Mouse (Mus musculus): ENCODE results near the gene Fndc11. TPM values are rescaled to one million over a fixed set of nuclear protein-coding genes. Genes with fewer than 3 reads are reported as not detected.

Fndc11 gene
- polyA plus RNA-seq (2014; fragmentation: Illumina TruSeq; extraction: RNeasy Lipid Tissue Mini Kit (QIAGEN cat#74804); ENCODE audit: insufficient read depth, low read depth, low replicate concordance), result 0.86 TPM

DNA sequence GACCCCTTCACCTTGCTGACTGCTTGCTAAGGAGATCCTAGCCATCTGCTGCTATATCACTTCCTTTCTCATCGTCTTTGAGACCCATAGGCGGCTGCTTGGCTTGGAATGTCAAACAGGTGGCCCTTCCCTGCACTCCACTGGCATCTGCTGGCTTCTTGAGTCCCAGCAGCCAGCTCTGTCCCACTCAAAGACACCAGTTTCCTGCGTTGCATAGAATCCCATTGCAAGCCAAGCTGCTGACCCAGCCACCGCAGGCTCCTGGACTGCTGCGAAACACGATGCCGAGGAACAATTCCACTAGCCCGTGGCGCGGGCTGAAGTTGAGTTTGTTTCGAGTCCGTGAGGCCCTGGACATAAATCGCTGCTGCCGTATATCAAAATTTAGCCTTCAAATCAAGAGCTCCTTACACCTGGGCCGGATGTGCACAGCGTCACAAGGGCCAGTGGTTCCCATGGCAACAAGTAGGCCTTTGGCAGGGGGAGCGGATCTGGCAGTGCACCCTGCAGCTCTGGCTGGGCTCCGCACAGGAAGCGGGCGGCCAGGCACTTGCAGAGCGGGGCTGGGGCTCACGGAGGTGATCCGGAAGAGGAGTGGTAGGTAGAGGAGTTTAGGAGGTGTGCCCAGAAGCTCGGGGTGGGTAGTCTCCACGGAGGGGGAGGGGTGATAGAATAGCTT lies at the start of gene Fndc11:
Gene Fndc11 (plus strand): TSS at position 476 of the 679 bp plus-strand sequence.

GRCm38 (mm10) chr2:181187121-181188000 lies 32.5 kb upstream of the Fndc11 start, which contains the start of gene Ppdpf:
TSS of gene Ppdpf (plus strand) at chr2:181187247.

DNA sequence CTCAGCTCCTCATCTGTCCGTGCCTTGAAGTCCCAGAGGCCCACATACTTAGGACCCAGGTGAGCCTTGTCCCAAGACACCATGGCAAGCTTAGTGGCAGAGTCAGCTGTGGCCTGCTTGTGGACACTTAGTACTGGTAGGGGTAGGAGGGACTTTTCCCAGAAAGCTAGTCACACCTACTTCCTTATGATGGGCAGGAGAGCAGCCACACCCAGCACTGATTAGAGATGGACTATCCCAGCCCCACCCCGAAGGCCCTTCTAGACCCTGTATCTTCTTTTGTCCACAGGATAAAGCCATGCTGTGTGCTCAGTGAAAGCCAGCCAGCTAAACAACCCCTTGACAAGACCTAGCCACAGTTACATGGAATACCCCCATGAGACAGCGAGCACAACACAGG lies 17.4 kb upstream of the Fndc11 start, which contains the start of gene Ptk6:
Gene Ptk6 (minus strand): TSS at position 368 of the 400 bp plus-strand sequence.

DNA sequence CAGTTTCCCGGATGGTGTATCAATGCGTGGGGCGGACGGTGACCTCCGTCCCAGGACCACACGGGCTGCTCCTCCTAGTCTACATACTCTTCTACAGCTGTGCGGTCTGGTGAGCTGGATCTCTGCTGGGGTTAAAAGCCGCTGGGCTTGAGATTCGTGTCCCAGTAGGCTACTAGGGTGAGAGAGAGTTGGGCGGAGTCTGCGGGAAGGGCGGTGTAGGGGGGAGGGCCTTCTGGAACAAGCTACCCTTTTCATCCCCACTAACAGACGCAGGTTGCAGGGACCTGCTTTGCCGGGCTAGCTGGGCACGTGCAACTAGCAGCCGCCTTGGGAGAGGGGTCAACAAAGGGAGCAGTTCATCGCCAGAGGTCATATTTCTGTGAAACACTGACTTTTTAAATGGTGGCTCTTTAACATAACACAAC lies 6.8 kb upstream of the Fndc11 start, which contains the start of gene Srms:
Gene Srms (minus strand): TSS at position 165 of the 425 bp plus-strand sequence.

GRCm38 (mm10) chr2:181241602-181242313 lies 21.9 kb downstream of the Fndc11 start, which contains the start of gene Helz2:
TSS of gene Helz2 (minus strand) at chr2:181242027.

Other genes with a start within 250 kb of the Fndc11 start
- 1.0 TPM for gene Col20a1, start 233.5 kb upstream of the Fndc11 start, polyA plus RNA-seq (2014; fragmentation: Illumina TruSeq; extraction: RNeasy Lipid Tissue Mini Kit (QIAGEN cat#74804); ENCODE audit: insufficient read depth, low read depth, low replicate concordance)
- not detected for gene Chrna4, start 176.5 kb upstream of the Fndc11 start, polyA plus RNA-seq (2014; fragmentation: Illumina TruSeq; extraction: RNeasy Lipid Tissue Mini Kit (QIAGEN cat#74804); ENCODE audit: insufficient read depth, low read depth, low replicate concordance)
- gene Kcnq2, start 84.7 kb upstream of the Fndc11 start, polyA plus RNA-seq (2014; fragmentation: Illumina TruSeq; extraction: RNeasy Lipid Tissue Mini Kit (QIAGEN cat#74804); ENCODE audit: insufficient read depth, low read depth, low replicate concordance), result not detected
- 7.4 TPM for gene Eef1a2, start 63.0 kb upstream of the Fndc11 start, polyA plus RNA-seq (2014; fragmentation: Illumina TruSeq; extraction: RNeasy Lipid Tissue Mini Kit (QIAGEN cat#74804); ENCODE audit: insufficient read depth, low read depth, low replicate concordance)
- 150 TPM for gene Ppdpf, start 32.8 kb upstream of the Fndc11 start, polyA plus RNA-seq (2014; fragmentation: Illumina TruSeq; extraction: RNeasy Lipid Tissue Mini Kit (QIAGEN cat#74804); ENCODE audit: insufficient read depth, low read depth, low replicate concordance)
- 0.21 TPM for gene Ptk6, start 17.2 kb upstream of the Fndc11 start, polyA plus RNA-seq (2014; fragmentation: Illumina TruSeq; extraction: RNeasy Lipid Tissue Mini Kit (QIAGEN cat#74804); ENCODE audit: insufficient read depth, low read depth, low replicate concordance)
- 2.4 TPM for gene Srms, start 6.8 kb upstream of the Fndc11 start, polyA plus RNA-seq (2014; fragmentation: Illumina TruSeq; extraction: RNeasy Lipid Tissue Mini Kit (QIAGEN cat#74804); ENCODE audit: insufficient read depth, low read depth, low replicate concordance)
- gene Helz2, start 22.0 kb downstream of the Fndc11 start, polyA plus RNA-seq (2014; fragmentation: Illumina TruSeq; extraction: RNeasy Lipid Tissue Mini Kit (QIAGEN cat#74804); ENCODE audit: insufficient read depth, low read depth, low replicate concordance), result 9.0 TPM
- gene Gmeb2, start 68.0 kb downstream of the Fndc11 start, polyA plus RNA-seq (2014; fragmentation: Illumina TruSeq; extraction: RNeasy Lipid Tissue Mini Kit (QIAGEN cat#74804); ENCODE audit: insufficient read depth, low read depth, low replicate concordance), result 7.6 TPM
- gene Stmn3, start 94.5 kb downstream of the Fndc11 start, polyA plus RNA-seq (2014; fragmentation: Illumina TruSeq; extraction: RNeasy Lipid Tissue Mini Kit (QIAGEN cat#74804); ENCODE audit: insufficient read depth, low read depth, low replicate concordance), result 0.21 TPM
- 9.1 TPM for gene Rtel1, start 99.7 kb downstream of the Fndc11 start, polyA plus RNA-seq (2014; fragmentation: Illumina TruSeq; extraction: RNeasy Lipid Tissue Mini Kit (QIAGEN cat#74804); ENCODE audit: insufficient read depth, low read depth, low replicate concordance)
- 16.6 TPM for gene Zgpat, start 144.9 kb downstream of the Fndc11 start, polyA plus RNA-seq (2014; fragmentation: Illumina TruSeq; extraction: RNeasy Lipid Tissue Mini Kit (QIAGEN cat#74804); ENCODE audit: insufficient read depth, low read depth, low replicate concordance)
- gene Arfrp1, start 145.4 kb downstream of the Fndc11 start, polyA plus RNA-seq (2014; fragmentation: Illumina TruSeq; extraction: RNeasy Lipid Tissue Mini Kit (QIAGEN cat#74804); ENCODE audit: insufficient read depth, low read depth, low replicate concordance), result 50.5 TPM
- 18.4 TPM for gene Lime1, start 160.1 kb downstream of the Fndc11 start, polyA plus RNA-seq (2014; fragmentation: Illumina TruSeq; extraction: RNeasy Lipid Tissue Mini Kit (QIAGEN cat#74804); ENCODE audit: insufficient read depth, low read depth, low replicate concordance)
- gene Zbtb46, start 239.4 kb downstream of the Fndc11 start, polyA plus RNA-seq (2014; fragmentation: Illumina TruSeq; extraction: RNeasy Lipid Tissue Mini Kit (QIAGEN cat#74804); ENCODE audit: insufficient read depth, low read depth, low replicate concordance), result 7.0 TPM

Data from lung, adult 10 weeks (tissue).